Mouse (Mus musculus): Measurements from ENCODE around the gene Tfec. TPM values are rescaled to one million over a fixed set of nuclear protein-coding genes. Genes with fewer than 3 reads are reported as not detected.

The Tfec gene
- polyA plus RNA-seq, 1 experiment from 2014 or later = 0.56 TPM

DNA sequence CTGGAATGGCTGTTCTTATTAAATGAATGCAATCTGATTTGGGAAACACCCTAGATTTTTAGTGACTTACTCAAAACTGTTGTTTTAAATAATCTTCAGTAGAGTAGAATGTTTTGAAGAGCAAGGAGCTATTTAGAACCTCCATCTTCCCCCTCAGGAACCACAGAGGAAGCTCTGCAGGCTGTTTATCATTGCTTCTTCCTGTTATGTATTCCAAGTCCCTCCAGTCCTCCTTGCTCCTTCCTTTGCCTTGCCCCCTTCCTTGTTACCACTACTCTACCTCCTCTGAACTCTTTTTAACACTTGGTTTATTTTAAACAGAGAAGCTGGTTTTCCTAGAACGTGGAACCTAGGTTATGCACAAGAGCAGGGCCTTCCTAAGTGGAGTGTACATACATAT lies 76.3 kb downstream of the Tfec start:
- no peak overlapping the region for H3K9ac ChIP-seq
- ATAC-seq (ENCODE audit: low FRiP score) = no peak
- H3K4me1 ChIP-seq (replicated peaks; ENCODE audit: control insufficient read depth, insufficient read depth, low read length) = no peaks in the 10 kb centered on the region
- no peak overlapping the region for H3K4me2 ChIP-seq (replicated peaks)
- H3K27ac ChIP-seq = no peak overlapping the region
- 83% methylated on average over 1 of the region's 1 CpGs for WGBS
- no peak for DNase-seq (ENCODE audit: low spot score)
- H3K9me3 ChIP-seq (ENCODE audit: control insufficient read depth, low read length) = no peaks in the 10 kb centered on the region
- no peaks in the 10 kb centered on the region for H3K36me3 ChIP-seq (replicated peaks; ENCODE audit: control insufficient read depth, insufficient read depth)
- H3K27me3 ChIP-seq (ENCODE audit: control insufficient read depth, insufficient read depth, low read length) = no peaks in the 10 kb centered on the region
- no peak overlapping the region for H3K4me3 ChIP-seq (replicated peaks; ENCODE audit: low read length)

DNA sequence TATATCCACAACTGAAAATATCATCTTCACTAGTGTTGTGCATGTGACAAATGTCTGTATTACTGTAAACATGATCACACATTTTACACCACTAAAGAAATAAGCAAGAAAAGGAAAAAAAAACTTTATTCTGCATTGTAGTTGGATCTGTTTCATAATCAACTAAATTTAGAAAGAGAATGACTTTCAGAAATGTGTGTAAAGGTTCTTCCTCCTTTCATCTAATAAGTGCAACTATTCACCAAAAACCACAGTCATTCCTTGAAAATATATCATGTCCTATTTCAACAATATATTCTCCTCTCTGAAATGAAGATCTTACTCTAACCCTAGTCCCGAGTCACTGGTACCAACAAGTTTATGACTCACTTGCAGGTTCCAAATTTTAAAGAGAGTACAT lies 91.9 kb downstream of the Tfec start:
- no peaks in the 10 kb centered on the region for H3K4me1 ChIP-seq (replicated peaks; ENCODE audit: control insufficient read depth, insufficient read depth, low read length)
- DNase-seq (ENCODE audit: low spot score) (no peak), ATAC-seq (ENCODE audit: low FRiP score) (no peak)
- H3K4me2 ChIP-seq (replicated peaks) = no peak overlapping the region
- H3K9me3 ChIP-seq (ENCODE audit: control insufficient read depth, low read length) = no peaks in the 10 kb centered on the region
- H3K27me3 ChIP-seq (ENCODE audit: control insufficient read depth, insufficient read depth, low read length) = no peaks in the 10 kb centered on the region
- no peak overlapping the region for H3K4me3 ChIP-seq (replicated peaks; ENCODE audit: low read length)
- no peak overlapping the region for H3K27ac ChIP-seq
- no peak overlapping the region for H3K9ac ChIP-seq
- no peaks in the 10 kb centered on the region for H3K36me3 ChIP-seq (replicated peaks; ENCODE audit: control insufficient read depth, insufficient read depth)
- 95% methylated on average over 1 of the region's 1 CpGs for WGBS

DNA sequence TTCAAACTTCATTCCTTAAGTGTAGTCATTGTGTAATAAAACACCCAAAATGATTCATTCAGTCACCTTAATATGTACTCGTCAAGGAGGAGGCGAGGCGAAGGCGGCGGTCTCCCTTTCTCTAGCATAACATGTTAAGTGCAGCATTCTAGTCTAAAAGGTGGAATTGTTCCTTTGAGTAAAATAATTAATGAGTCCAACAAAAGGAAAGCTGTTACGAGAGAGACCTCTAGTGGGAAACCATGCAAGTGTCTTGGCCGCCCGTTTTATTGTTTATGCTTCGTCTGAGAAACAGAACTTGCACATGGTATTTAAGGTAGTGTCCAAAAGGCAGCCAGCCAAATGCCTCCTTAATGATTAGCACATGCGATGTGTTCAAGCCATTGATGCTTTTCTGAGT lies 100.6 kb downstream of the Tfec start:
- 0 out of 2 replicates have a peak, but pooled peaks cover 5% of the 10 kb centered on the region for H3K4me1 ChIP-seq (replicated peaks; ENCODE audit: control insufficient read depth, insufficient read depth, low read length)
- H3K27ac ChIP-seq = no peak overlapping the region
- peak; percentile 66; the same call in 1 of the 2 replicates for ATAC-seq (ENCODE audit: low FRiP score)
- peak; percentile 87 for DNase-seq (ENCODE audit: low spot score)
- no peak overlapping the region for H3K4me2 ChIP-seq (replicated peaks)
- H3K9me3 ChIP-seq (ENCODE audit: control insufficient read depth, low read length) = no peaks in the 10 kb centered on the region
- no peak overlapping the region for H3K4me3 ChIP-seq (replicated peaks; ENCODE audit: low read length)
- H3K9ac ChIP-seq = no peak overlapping the region
- H3K36me3 ChIP-seq (replicated peaks; ENCODE audit: control insufficient read depth, insufficient read depth) = no peaks in the 10 kb centered on the region
- WGBS = 25% methylated on average over 10 of the region's 10 CpGs
- no peaks in the 10 kb centered on the region for H3K27me3 ChIP-seq (ENCODE audit: control insufficient read depth, insufficient read depth, low read length)

DNA sequence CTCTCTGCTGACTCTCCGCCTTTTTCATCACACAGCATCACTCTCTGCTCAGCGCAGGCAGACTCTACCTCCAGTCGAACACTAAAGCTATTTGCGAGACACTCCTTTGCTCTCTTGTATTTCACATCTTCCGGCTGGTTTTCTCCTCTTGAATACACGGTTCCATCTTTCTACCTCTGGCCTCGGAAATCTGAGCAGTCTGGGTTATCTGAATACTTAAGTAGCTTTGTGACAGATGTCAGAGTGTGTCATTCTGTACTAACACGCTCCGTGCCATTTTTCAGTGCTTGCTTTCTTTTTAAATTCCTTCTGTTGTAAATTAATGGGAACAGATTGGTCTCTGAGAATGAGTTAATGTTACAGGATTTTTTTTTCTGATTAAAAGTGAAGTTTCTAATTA lies 101.3 kb downstream of the Tfec start:
- Histone ChIP-seq H3K9me3 (ENCODE audit: control insufficient read depth, low read length) (no peaks in the 10 kb centered on the region), H3K36me3 (replicated peaks; ENCODE audit: control insufficient read depth, insufficient read depth) (no peaks in the 10 kb centered on the region), H3K4me2 (replicated peaks) (no peak overlapping the region), H3K27me3 (ENCODE audit: control insufficient read depth, insufficient read depth, low read length) (no peaks in the 10 kb centered on the region), H3K9ac (no peak overlapping the region), H3K4me1 (replicated peaks; ENCODE audit: control insufficient read depth, insufficient read depth, low read length) (0 out of 2 replicates have a peak, but pooled peaks cover 5% of the 10 kb centered on the region), H3K4me3 (replicated peaks; ENCODE audit: low read length) (no peak overlapping the region), H3K27ac (no peak overlapping the region)
- ATAC-seq (ENCODE audit: low FRiP score) (no peak), DNase-seq (ENCODE audit: low spot score) (no peak)
- WGBS = 60% methylated on average over 9 of the region's 9 CpGs

DNA sequence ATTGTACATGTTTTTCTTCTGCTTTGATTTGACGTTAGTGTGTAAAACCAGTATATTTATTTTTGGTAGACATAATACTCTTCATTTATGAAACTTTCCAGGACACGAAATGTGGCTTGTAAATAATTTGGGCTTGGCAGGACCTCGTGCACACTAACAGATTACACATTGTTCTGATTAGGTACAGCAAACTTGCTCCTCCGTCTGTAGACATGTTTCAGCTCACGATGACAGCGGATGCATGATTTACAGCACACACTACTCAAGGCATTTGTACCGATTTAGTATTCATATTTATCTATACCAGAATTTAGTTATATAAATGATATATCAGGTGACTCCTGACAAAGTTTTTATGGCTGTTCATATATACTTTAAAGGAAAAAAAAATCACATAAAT lies 104.2 kb downstream of the Tfec start:
- Histone ChIP-seq H3K27me3 (ENCODE audit: control insufficient read depth, insufficient read depth, low read length) (no peaks in the 10 kb centered on the region), H3K4me1 (replicated peaks; ENCODE audit: control insufficient read depth, insufficient read depth, low read length) (0 out of 2 replicates have a peak, but pooled peaks cover 5% of the 10 kb centered on the region), H3K36me3 (replicated peaks; ENCODE audit: control insufficient read depth, insufficient read depth) (no peaks in the 10 kb centered on the region), H3K9me3 (ENCODE audit: control insufficient read depth, low read length) (no peaks in the 10 kb centered on the region), H3K9ac (no peak overlapping the region), H3K27ac (no peak overlapping the region), H3K4me2 (replicated peaks) (no peak overlapping the region), H3K4me3 (replicated peaks; ENCODE audit: low read length) (no peak overlapping the region)
- DNase-seq (ENCODE audit: low spot score) = no peak
- 78% methylated on average over 7 of the region's 7 CpGs for WGBS
- no peak for ATAC-seq (ENCODE audit: low FRiP score)

DNA sequence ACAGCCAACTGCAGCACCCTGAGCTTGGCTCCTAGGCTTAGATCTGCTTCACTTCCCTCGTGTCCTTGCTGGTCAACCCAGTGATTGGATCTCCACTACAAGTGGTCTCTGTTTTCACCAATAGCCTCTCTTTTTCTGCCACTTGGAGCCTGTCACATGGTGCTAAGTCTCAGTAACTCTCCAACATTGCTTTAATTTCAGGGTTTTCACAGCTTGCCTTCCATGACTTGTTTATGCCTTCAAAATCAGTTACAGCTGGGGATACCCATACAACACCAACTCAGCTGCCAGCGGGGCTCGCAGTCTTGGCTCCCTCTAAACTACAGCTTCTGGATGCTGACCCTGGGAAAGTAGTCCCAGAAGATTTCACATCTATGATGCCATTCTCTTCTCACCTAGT lies 113.1 kb downstream of the Tfec start:
- Histone ChIP-seq H3K4me3 (replicated peaks; ENCODE audit: low read length) (no peak overlapping the region), H3K9me3 (ENCODE audit: control insufficient read depth, low read length) (no peaks in the 10 kb centered on the region), H3K27me3 (ENCODE audit: control insufficient read depth, insufficient read depth, low read length) (no peaks in the 10 kb centered on the region), H3K27ac (no peak overlapping the region), H3K4me2 (replicated peaks) (no peak overlapping the region), H3K4me1 (replicated peaks; ENCODE audit: control insufficient read depth, insufficient read depth, low read length) (no peaks in the 10 kb centered on the region), H3K9ac (no peak overlapping the region), H3K36me3 (replicated peaks; ENCODE audit: control insufficient read depth, insufficient read depth) (no peaks in the 10 kb centered on the region)
- ATAC-seq (ENCODE audit: low FRiP score) (no peak), DNase-seq (ENCODE audit: low spot score) (no peak)
- 83% methylated on average over 3 of the region's 3 CpGs for WGBS

Other genes starting within 250 kb of the Tfec start
- gene Tes, start 166.7 kb upstream of the Tfec start, polyA plus RNA-seq (2014; fragmentation: Nextera tagmentation; extraction: Ambion mirVana) = 69.5 and 72.9 TPM in 2 replicates